Mouse (Mus musculus) heart, embryonic 15.5 days (tissue): ENCODE results near the gene Ppp1r18. TPM values are rescaled to one million over a fixed set of nuclear protein-coding genes. Genes with fewer than 3 reads are reported as not detected.

ENCODE experiments used
- ATAC-seq: fragments of 200-750 bp; cut with Nextera tagmentation; replicated peaks from 2 replicates; pipeline ENCODE4 v1.8.0; 2017; ENCODE audit warnings: low read depth, moderate TSS enrichment; ENCODE audit not compliant: insufficient number of reproducible peaks, insufficient read depth, low FRiP score
- H3K27ac ChIP-seq: fragments of 300-500 bp; sonication (generic); 2 replicates; pipeline ENCODE4 v1.5.1; 2015; ENCODE audit warnings: mild to moderate bottlenecking, inconsistent platforms
- H3K27me3 ChIP-seq: fragments of 300-500 bp; sonication (generic); 2 replicates; pipeline ENCODE4 v1.6.1; 2015; ENCODE audit warnings: inconsistent platforms
- H3K36me3 ChIP-seq: fragments of 300-500 bp; sonication (generic); 2 replicates; pipeline ENCODE4 v1.6.1; 2015; ENCODE audit warnings: mild to moderate bottlenecking, inconsistent platforms
- H3K4me1 ChIP-seq: fragments of 300-500 bp; sonication (generic); replicated peaks from 2 replicates; pipeline ENCODE4 v1.6.1; 2015; ENCODE audit warnings: inconsistent platforms
- H3K4me2 ChIP-seq: fragments of 300-500 bp; sonication (generic); 2 replicates; pipeline ENCODE4 v1.6.1; 2015; ENCODE audit warnings: inconsistent platforms, mild to moderate bottlenecking, moderate library complexity
- H3K4me3 ChIP-seq: fragments of 300-500 bp; sonication (generic); 2 replicates; pipeline ENCODE4 v1.5.1; 2015; ENCODE audit warnings: mild to moderate bottlenecking, inconsistent platforms
- H3K9ac ChIP-seq: fragments of 300-500 bp; sonication (generic); 2 replicates; pipeline ENCODE4 v1.6.1; 2015; ENCODE audit warnings: mild to moderate bottlenecking, inconsistent platforms
- H3K9me3 ChIP-seq: fragments of 300-500 bp; sonication (generic); replicated peaks from 2 replicates; pipeline ENCODE4 v1.6.1; 2016; ENCODE audit warnings: inconsistent platforms
- WGBS: fragments of 180-500 bp; shearing (Covaris S2); methylation state at CpG from one replicate; pipeline ENCODE4 v1.1.7; 2015; ENCODE audit warnings: mixed read lengths; 5-methylcytosine and 5-hydroxymethylcytosine counted together
- polyA plus RNA-seq: library from polyadenylated mRNA; unstranded; fragments of >200 nt; fragmentation: Nextera tagmentation; extraction: Ambion mirVana; gene quantifications from 2 replicates; pipeline ENCODE4 v1.2.1, GENCODE M21; 2015

The Ppp1r18 gene
- polyA plus RNA-seq, 1 experiment from 2014 or later: 17.9 TPM

DNA sequence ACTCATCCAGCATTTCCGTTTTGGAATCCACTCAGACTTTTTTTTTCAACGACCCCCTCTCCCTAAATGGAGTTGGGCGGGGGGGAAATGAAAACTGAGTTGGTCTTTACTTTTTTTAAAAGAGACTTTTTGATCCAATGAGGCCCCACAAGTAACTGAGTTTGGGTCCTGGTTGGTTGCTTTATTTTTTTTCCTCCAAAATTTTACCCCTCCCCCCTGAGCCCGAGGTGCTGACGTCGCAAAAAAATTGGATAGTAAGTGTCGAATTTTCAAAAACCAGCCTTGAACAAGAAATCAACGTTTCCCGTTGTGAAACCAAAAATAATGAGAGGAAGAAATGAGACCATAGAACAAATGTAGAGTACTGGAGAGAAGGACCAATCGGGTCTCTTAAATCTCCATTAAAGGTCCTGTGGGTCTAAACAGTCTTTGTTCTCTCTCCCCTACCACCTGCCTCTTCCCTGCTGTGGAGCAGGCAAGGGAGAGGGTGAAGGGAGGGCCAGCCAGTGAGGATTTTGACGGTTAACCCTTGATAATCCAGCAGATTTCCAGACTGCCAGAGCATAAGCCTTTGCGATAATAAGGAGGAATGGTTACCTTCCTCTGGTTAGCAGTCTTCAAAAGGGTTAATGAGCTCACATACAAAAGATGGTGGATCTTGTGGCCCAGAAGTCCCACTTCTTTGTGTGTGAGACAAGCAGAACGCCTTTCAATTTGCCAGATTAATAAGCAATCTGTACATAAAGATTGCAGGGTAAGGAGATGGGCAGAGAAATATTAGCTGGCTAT, 52.3 kb downstream of the Ppp1r18 start:
- Histone ChIP-seq H3K27me3 (no peaks in the 10 kb centered on the region), H3K36me3 (peaks cover 19% of the 10 kb centered on the region), H3K27ac (peak overlapping the region; percentile 97), H3K9me3 (no peaks in the 10 kb centered on the region), H3K4me2 (peak overlapping the region; percentile 78), H3K4me3 (peak overlapping the region; percentile 83), H3K4me1 (peaks cover 41% of the 10 kb centered on the region), H3K9ac (peak overlapping the region; percentile 86)
- WGBS: 0% methylated on average over 13 of the region's 13 CpGs
- ATAC-seq: no peak

DNA sequence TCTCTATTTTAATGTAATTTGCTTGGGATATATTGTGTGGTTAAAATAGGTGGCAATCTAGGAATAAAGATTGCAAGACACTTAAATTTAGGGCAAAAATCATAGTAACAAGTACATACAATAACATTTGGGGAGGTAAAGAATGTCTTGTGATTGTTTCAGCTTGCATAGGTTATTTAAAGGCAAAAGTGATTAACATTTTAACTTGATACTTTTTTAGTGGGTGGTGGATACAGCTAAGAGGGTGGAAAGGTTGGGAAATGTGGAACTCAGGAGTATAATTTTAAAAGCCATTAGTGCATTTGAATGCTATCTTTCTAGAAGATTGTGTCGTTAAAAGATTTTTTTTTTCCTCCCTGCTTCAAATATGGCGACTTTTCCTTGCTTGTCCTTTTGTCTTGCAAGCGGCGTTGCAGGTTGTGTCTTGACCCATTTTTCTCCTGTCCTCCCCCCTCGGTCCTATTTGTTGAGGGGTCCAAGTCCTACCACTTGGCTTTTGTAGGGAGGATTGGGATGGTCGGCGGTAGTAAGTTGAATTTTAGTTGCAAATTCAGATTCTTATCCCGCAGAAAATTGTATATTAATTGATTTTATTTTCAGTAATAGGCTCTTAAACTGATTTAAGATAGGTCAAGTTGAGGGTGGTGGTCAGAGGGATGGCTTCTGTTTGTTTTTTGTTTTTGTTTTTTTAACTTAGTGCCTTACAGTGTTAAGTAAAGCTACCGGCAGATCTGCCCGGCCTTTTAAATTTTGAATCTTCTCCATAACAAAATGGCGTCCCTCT, 53.1 kb downstream of the Ppp1r18 start:
- no peak for ATAC-seq
- H3K36me3 ChIP-seq: peaks cover 11% of the 10 kb centered on the region; the same call in 1 of the 2 replicates
- no peaks in the 10 kb centered on the region for H3K27me3 ChIP-seq
- H3K9me3 ChIP-seq: no peaks in the 10 kb centered on the region
- H3K4me2 ChIP-seq: peak overlapping the region; percentile 78
- peaks cover 43% of the 10 kb centered on the region for H3K4me1 ChIP-seq
- peak overlapping the region; percentile 97 for H3K27ac ChIP-seq
- H3K4me3 ChIP-seq: peak overlapping the region; percentile 83
- H3K9ac ChIP-seq: peak overlapping the region; percentile 86
- under 1% methylated on average over 11 of the region's 11 CpGs for WGBS

DNA sequence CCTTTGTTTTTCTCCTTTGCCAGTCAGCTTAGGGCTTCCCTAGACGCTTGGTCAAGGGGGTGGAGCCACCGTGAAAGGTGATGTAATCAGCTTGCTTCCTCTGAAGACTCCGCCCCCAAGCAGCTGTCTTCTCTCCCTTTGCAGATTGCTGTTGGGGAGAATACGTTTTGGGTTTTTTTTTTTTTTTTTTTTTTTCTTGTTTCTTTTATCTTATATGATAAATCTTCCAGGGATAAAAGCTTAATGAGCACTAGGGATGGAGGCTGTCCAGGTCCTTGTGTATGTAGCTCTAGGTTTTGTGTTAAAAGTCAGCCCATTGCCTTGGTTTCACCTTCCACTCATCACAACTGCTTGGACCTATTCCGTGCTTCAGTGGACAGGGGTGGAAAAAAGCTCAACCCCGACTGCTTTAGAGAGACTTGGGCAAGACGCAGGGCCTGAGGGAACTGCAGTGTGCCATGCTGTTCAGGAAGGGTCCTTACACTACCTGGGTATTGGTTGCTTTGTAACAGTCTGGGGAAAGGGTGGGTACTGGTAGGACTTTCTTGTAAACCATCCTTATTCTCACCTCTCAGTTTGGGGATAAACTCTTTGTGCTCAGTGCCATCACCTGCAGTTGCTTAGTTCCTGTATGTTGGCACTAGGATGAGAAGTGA, 53.8 kb downstream of the Ppp1r18 start:
- Histone ChIP-seq H3K4me3 (peak overlapping the region; percentile 83), H3K9me3 (no peaks in the 10 kb centered on the region), H3K36me3 (peaks cover 12% of the 10 kb centered on the region), H3K27ac (peak overlapping the region; percentile 97), H3K27me3 (no peaks in the 10 kb centered on the region), H3K4me1 (peaks cover 43% of the 10 kb centered on the region), H3K9ac (peak overlapping the region; percentile 58), H3K4me2 (peak overlapping the region; percentile 78)
- 10% methylated on average over 7 of the region's 7 CpGs for WGBS
- ATAC-seq: peak; percentile 23; the same call in 1 of the 2 replicates

DNA sequence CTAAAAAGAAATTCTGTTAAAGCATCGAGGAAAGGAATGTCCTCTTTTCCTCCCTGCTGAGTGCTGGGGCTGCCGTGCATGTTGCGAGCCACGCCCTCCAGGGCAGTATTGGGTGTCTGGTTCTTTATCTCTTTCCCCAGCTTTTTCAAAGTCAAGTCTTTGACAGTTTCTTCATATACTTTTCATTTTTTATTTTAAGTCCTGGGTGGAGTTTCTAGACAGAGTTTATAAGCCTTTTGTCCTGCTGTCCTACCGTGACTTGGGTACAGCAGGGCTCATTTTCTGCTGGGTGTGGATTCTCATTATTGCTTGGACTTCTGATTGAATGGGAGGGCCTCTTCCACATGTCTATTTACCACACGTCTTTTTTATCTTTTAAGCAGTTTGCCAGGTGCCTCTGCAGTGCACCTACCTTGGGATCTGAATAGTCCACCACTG, 54.5 kb downstream of the Ppp1r18 start:
- Histone ChIP-seq H3K4me1 (peaks cover 40% of the 10 kb centered on the region), H3K36me3 (peaks cover 12% of the 10 kb centered on the region), H3K27me3 (no peaks in the 10 kb centered on the region), H3K4me3 (peak overlapping the region; percentile 83), H3K27ac (peak overlapping the region; percentile 97), H3K9me3 (no peaks in the 10 kb centered on the region), H3K4me2 (peak overlapping the region; percentile 78), H3K9ac (peak overlapping the region; percentile 58; the same call in 1 of the 2 replicates)
- WGBS: 35% methylated on average over 6 of the region's 6 CpGs
- ATAC-seq: no peak

DNA sequence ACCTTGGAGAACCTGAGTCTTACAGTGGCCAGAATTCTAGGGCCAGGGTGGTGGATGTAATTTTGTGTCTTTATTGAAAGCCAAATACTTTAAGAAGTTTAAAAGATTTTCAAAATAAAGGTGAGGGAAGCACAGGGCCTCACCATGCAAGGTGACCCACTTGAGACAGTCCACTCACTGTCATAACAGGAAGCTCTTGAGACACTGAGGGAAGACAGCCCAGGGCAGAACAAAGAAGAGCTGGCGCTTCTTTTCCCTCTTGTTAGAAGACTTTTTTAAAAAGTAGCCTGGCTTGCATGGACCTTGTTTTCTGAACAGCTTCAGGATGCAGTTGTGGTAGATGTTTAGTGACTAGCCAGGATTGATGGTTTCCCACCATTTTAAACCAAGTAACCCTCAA, 55.0 kb downstream of the Ppp1r18 start:
- 0 out of 2 replicates have a peak overlapping the region, but pooled peaks have one; percentile 83 for H3K4me3 ChIP-seq
- no peaks in the 10 kb centered on the region for H3K27me3 ChIP-seq
- WGBS: 65% methylated on average over 1 of the region's 1 CpGs
- H3K27ac ChIP-seq: peak overlapping the region; percentile 97
- H3K36me3 ChIP-seq: peaks cover 17% of the 10 kb centered on the region
- H3K9me3 ChIP-seq: no peaks in the 10 kb centered on the region
- peaks cover 37% of the 10 kb centered on the region for H3K4me1 ChIP-seq
- ATAC-seq: no peak
- H3K4me2 ChIP-seq: peak overlapping the region; percentile 8; the same call in 1 of the 2 replicates
- H3K9ac ChIP-seq: no peak overlapping the region

DNA sequence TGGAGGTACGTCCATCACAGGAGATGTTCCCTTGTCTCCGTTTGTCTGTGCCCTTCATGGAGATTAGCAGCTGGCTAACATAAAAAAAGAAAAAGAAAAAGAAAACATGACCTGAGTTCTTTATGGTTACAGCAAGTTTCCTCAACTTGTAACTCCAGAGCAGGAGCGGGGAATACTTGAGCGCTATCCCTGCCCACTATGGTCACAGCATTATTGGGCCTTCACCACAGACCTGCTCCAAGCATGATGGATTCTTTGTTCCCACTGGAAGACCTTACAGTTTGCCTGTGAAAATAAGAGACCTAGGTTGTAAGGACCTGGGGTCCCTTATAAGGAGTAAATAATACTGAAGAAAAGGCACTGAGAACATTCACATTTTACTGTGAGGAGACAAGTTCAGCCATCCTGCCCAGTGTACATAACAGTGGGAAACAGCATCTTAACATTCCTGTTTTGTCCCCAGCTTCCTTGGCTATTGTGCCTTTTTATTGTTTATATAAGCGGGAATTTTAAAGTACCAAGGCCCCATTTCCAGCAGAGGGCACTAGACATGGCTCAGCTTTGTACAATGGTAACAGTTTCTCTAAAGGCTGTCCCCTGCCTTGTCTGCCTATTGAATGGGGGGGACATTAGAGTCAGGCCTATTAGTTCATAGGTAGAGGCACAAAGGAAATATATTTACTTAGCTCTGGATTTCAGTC, 55.6 kb downstream of the Ppp1r18 start:
- no peak overlapping the region for H3K9ac ChIP-seq
- WGBS: 74% methylated on average over 5 of the region's 5 CpGs
- H3K4me3 ChIP-seq: no peak overlapping the region
- no peak overlapping the region for H3K4me2 ChIP-seq
- H3K27me3 ChIP-seq: no peaks in the 10 kb centered on the region
- no peaks in the 10 kb centered on the region for H3K9me3 ChIP-seq
- peaks cover 34% of the 10 kb centered on the region for H3K4me1 ChIP-seq
- peak overlapping the region; percentile 97 for H3K27ac ChIP-seq
- ATAC-seq: no peak
- peaks cover 24% of the 10 kb centered on the region for H3K36me3 ChIP-seq

DNA sequence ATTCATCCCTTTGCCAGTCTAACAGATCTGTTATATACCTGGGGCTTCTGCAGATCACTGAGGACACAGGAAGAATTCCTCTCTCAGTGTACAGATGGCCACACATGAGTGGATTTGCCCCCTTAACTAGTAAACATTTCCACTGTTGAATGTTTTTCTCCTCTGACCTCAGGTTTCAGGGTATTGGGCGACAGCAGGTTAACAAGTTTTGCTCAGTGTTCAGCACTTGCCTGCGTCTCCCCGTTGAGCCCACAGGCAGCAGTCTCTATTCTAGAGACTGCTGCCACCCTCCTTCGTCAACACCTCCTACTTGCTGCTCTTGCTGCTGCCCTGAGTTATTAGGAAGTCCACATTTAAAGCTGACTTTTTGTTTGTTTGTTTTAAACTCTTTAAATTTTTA, 56.3 kb downstream of the Ppp1r18 start:
- WGBS: 70% methylated on average over 4 of the region's 4 CpGs

DNA sequence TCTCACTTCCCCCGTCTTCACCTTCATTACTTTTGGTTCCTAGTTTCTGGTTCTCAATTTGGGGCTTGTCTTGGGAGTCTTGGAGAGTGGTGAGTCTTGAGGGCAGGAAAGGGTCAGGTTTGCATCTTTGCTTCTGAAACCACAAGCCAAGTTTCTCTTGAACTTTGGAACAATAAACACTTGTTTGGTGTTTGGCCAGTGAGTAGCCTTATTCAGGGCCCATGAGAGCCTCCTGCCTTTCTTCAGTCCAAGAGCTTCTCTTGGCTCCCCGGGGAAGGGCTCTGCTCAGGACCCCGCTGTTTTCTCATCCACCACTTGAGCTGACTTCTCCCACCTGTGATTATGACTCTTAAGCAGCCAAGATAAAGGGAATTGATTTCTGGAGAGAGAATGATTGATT, 57.2 kb downstream of the Ppp1r18 start:
- Histone ChIP-seq H3K27me3 (no peaks in the 10 kb centered on the region), H3K4me1 (peaks cover 34% of the 10 kb centered on the region), H3K9ac (no peak overlapping the region), H3K4me2 (no peak overlapping the region), H3K4me3 (no peak overlapping the region), H3K36me3 (peaks cover 36% of the 10 kb centered on the region), H3K9me3 (no peaks in the 10 kb centered on the region), H3K27ac (no peak overlapping the region)
- 81% methylated on average over 3 of the region's 3 CpGs for WGBS
- ATAC-seq: no peak

More for the DNA sequence above, 56.3 kb downstream of the Ppp1r18 start:
- no peak overlapping the region for H3K27ac ChIP-seq
- no peaks in the 10 kb centered on the region for H3K9me3 ChIP-seq
- peaks cover 31% of the 10 kb centered on the region for H3K36me3 ChIP-seq
- H3K4me3 ChIP-seq: no peak overlapping the region
- no peak overlapping the region for H3K9ac ChIP-seq
- no peaks in the 10 kb centered on the region for H3K27me3 ChIP-seq
- ATAC-seq: no peak
- H3K4me2 ChIP-seq: no peak overlapping the region
- peaks cover 34% of the 10 kb centered on the region for H3K4me1 ChIP-seq

DNA sequence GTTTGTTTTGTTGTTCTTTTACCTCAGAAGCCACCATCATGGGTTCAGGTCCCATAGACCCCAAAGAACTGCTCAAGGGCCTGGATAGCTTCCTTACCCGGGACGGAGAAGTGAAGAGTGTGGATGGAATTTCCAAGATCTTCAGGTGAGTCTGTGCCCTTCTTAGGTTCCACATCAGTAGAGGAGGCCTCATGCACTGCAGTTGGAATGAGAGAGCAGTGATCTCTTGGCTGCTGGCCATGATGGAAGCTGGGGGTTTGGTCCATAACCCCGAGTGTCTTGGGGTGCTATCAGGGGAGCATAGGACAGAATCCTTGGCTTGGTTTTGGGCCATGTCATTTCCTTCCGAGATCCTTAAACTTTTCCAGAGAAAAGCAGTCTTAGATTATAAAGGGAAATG, 57.9 kb downstream of the Ppp1r18 start:
- H3K4me3 ChIP-seq: no peak overlapping the region
- no peak for ATAC-seq
- H3K9me3 ChIP-seq: no peaks in the 10 kb centered on the region
- no peak overlapping the region for H3K9ac ChIP-seq
- H3K4me1 ChIP-seq: peaks cover 34% of the 10 kb centered on the region
- H3K36me3 ChIP-seq: peaks cover 43% of the 10 kb centered on the region
- H3K27me3 ChIP-seq: no peaks in the 10 kb centered on the region
- no peak overlapping the region for H3K27ac ChIP-seq
- no peak overlapping the region for H3K4me2 ChIP-seq
- whole genome bisulfite sequencing: 75% methylated on average over 4 of the region's 4 CpGs
